Mouse (Mus musculus): ENCODE data around the gene Prg3.

Prg3 gene

GRCm38 (mm10) chr2:85038336-85038735 lies 50.3 kb downstream of the Prg3 start:
- no peak for DNase-seq (ENCODE audit: low spot score in 2 of 2)

Data from spleen, postnatal 36 days (tissue).